Mouse (Mus musculus): ENCODE measurements around the gene Zfp526. TPM values are rescaled to one million over a fixed set of nuclear protein-coding genes. Genes with fewer than 3 reads are reported as not detected.
A peak's percentile ranks its signal among the peaks of the same experiment; 100 is the strongest.

Gene Zfp526
- 2.5 and 3.0 TPM in 2 replicates for polyA plus RNA-seq (2016; fragmentation: Nextera tagmentation; extraction: Ambion mirVana)

- Histone ChIP-seq H3K4me1 (peaks cover 42% of the 10 kb centered on the region), H3K27ac (peak within 1 kb of the TSS; percentile 95), H3K4me3 (peak within 1 kb of the TSS; percentile 74), H3K27me3 (ENCODE audit: insufficient read depth, poor library complexity, severe bottlenecking) (no peaks in the 10 kb centered on the region), H3K36me3 (peaks cover 29% of the 10 kb centered on the region), H3K9me3 (no peaks in the 10 kb centered on the region)
- peak; percentile 99 for DNase-seq (ENCODE audit: low spot score)
- under 1% methylated on average over 45 of the region's 45 CpGs for WGBS
Observed at GRCm38 (mm10) chr7:25221102-25221883, at the start of gene Zfp526. Gene Zfp526, plus strand, starts transcription at chr7:25221425.

GRCm38 (mm10) chr7:25172669-25173068 lies 48.6 kb upstream of the Zfp526 start:
- DNase-seq (ENCODE audit: low spot score), result no peak
- Histone ChIP-seq H3K36me3 (no peaks in the 10 kb centered on the region), H3K27ac (no peak overlapping the region), H3K27me3 (ENCODE audit: insufficient read depth, poor library complexity, severe bottlenecking) (peaks cover 91% of the 10 kb centered on the region), H3K4me1 (peaks cover 7% of the 10 kb centered on the region; the same call in 1 of the 2 replicates), H3K4me3 (no peak overlapping the region), H3K9me3 (no peaks in the 10 kb centered on the region)
- 51% methylated on average over 5 of the region's 5 CpGs for WGBS

GRCm38 (mm10) chr7:25174343-25174742 lies 46.9 kb upstream of the Zfp526 start:
- H3K36me3 ChIP-seq, result no peaks in the 10 kb centered on the region
- peaks cover 98% of the 10 kb centered on the region for H3K27me3 ChIP-seq (ENCODE audit: insufficient read depth, poor library complexity, severe bottlenecking)
- no peaks in the 10 kb centered on the region for H3K9me3 ChIP-seq
- H3K4me3 ChIP-seq, result no peak overlapping the region
- WGBS, result 64% methylated on average over 11 of the region's 11 CpGs
- no peak for DNase-seq (ENCODE audit: low spot score)
- peaks cover 15% of the 10 kb centered on the region for H3K4me1 ChIP-seq
- no peak overlapping the region for H3K27ac ChIP-seq

GRCm38 (mm10) chr7:25178317-25178716 lies 42.9 kb upstream of the Zfp526 start:
- Histone ChIP-seq H3K27me3 (ENCODE audit: insufficient read depth, poor library complexity, severe bottlenecking) (peaks cover 100% of the 10 kb centered on the region), H3K36me3 (no peaks in the 10 kb centered on the region), H3K4me1 (peaks cover 26% of the 10 kb centered on the region), H3K9me3 (no peaks in the 10 kb centered on the region), H3K27ac (no peak overlapping the region), H3K4me3 (peak overlapping the region; percentile 60)
- no peak for DNase-seq (ENCODE audit: low spot score)
- WGBS, result 2% methylated on average over 15 of the region's 17 CpGs

GRCm38 (mm10) chr7:25178787-25179605 lies 42.2 kb upstream of the Zfp526 start:
- Histone ChIP-seq H3K9me3 (no peaks in the 10 kb centered on the region), H3K36me3 (no peaks in the 10 kb centered on the region), H3K4me1 (peaks cover 26% of the 10 kb centered on the region), H3K4me3 (peak overlapping the region; percentile 60), H3K27me3 (ENCODE audit: insufficient read depth, poor library complexity, severe bottlenecking) (peaks cover 100% of the 10 kb centered on the region), H3K27ac (no peak overlapping the region)
- no peak for DNase-seq (ENCODE audit: low spot score)
- WGBS, result 1% methylated on average over 56 of the region's 56 CpGs

- H3K9me3 ChIP-seq, result no peaks in the 10 kb centered on the region
- under 1% methylated on average over 36 of the region's 56 CpGs for WGBS
Observed at GRCm38 (mm10) chr7:25179606-25180161, 41.5 kb upstream of the Zfp526 start, which contains the start of gene Pou2f2. Gene Pou2f2, minus strand, starts transcription at chr7:25179726.

GRCm38 (mm10) chr7:25180512-25180911 lies 40.7 kb upstream of the Zfp526 start:
- Histone ChIP-seq H3K9me3 (no peaks in the 10 kb centered on the region), H3K4me3 (no peak overlapping the region), H3K36me3 (no peaks in the 10 kb centered on the region), H3K27me3 (ENCODE audit: insufficient read depth, poor library complexity, severe bottlenecking) (peaks cover 100% of the 10 kb centered on the region), H3K4me1 (peaks cover 23% of the 10 kb centered on the region), H3K27ac (no peak overlapping the region)
- no peak for DNase-seq (ENCODE audit: low spot score)
- 4% methylated on average over 6 of the region's 6 CpGs for WGBS

More at GRCm38 (mm10) chr7:25179606-25180161, 41.5 kb upstream of the Zfp526 start, which contains the start of gene Pou2f2:
- DNase-seq (ENCODE audit: low spot score), result no peak
- Histone ChIP-seq H3K4me1 (peaks cover 23% of the 10 kb centered on the region), H3K27ac (no peak within 1 kb of the TSS), H3K36me3 (no peaks in the 10 kb centered on the region), H3K27me3 (ENCODE audit: insufficient read depth, poor library complexity, severe bottlenecking) (peaks cover 100% of the 10 kb centered on the region), H3K4me3 (peak within 1 kb of the TSS; percentile 60)

GRCm38 (mm10) chr7:25181331-25181790 lies 39.9 kb upstream of the Zfp526 start:
- Histone ChIP-seq H3K4me1 (peaks cover 23% of the 10 kb centered on the region), H3K27me3 (ENCODE audit: insufficient read depth, poor library complexity, severe bottlenecking) (peaks cover 100% of the 10 kb centered on the region), H3K36me3 (no peaks in the 10 kb centered on the region), H3K27ac (no peak overlapping the region), H3K9me3 (no peaks in the 10 kb centered on the region), H3K4me3 (peak overlapping the region; percentile 35)
- WGBS, result 3% methylated on average over 15 of the region's 15 CpGs
- no peak for DNase-seq (ENCODE audit: low spot score)

GRCm38 (mm10) chr7:25181814-25182213 lies 39.4 kb upstream of the Zfp526 start:
- WGBS, result 7% methylated on average over 21 of the region's 21 CpGs
- H3K4me3 ChIP-seq, result peak overlapping the region; percentile 35
- no peak for DNase-seq (ENCODE audit: low spot score)

GRCm38 (mm10) chr7:25184091-25184490 lies 37.1 kb upstream of the Zfp526 start:
- no peak for DNase-seq (ENCODE audit: low spot score)
- 81% methylated on average over 6 of the region's 6 CpGs for WGBS
- no peak overlapping the region for H3K4me3 ChIP-seq

More at GRCm38 (mm10) chr7:25181814-25182213, 39.4 kb upstream of the Zfp526 start:
- no peak overlapping the region for H3K27ac ChIP-seq
- peaks cover 97% of the 10 kb centered on the region for H3K27me3 ChIP-seq (ENCODE audit: insufficient read depth, poor library complexity, severe bottlenecking)
- H3K9me3 ChIP-seq, result no peaks in the 10 kb centered on the region
- H3K36me3 ChIP-seq, result no peaks in the 10 kb centered on the region
- peaks cover 23% of the 10 kb centered on the region for H3K4me1 ChIP-seq

GRCm38 (mm10) chr7:25187662-25188650 lies 33.3 kb upstream of the Zfp526 start:
- Histone ChIP-seq H3K27me3 (ENCODE audit: insufficient read depth, poor library complexity, severe bottlenecking) (peaks cover 35% of the 10 kb centered on the region), H3K36me3 (no peaks in the 10 kb centered on the region), H3K9me3 (no peaks in the 10 kb centered on the region), H3K27ac (no peak overlapping the region), H3K4me3 (no peak overlapping the region), H3K4me1 (no peaks in the 10 kb centered on the region)
- 23% methylated on average over 21 of the region's 21 CpGs for WGBS
- DNase-seq (ENCODE audit: low spot score), result peak; percentile 91

More at GRCm38 (mm10) chr7:25184091-25184490, 37.1 kb upstream of the Zfp526 start:
- H3K36me3 ChIP-seq, result no peaks in the 10 kb centered on the region
- H3K27ac ChIP-seq, result no peak overlapping the region
- no peaks in the 10 kb centered on the region for H3K9me3 ChIP-seq
- peaks cover 15% of the 10 kb centered on the region for H3K4me1 ChIP-seq
- peaks cover 74% of the 10 kb centered on the region for H3K27me3 ChIP-seq (ENCODE audit: insufficient read depth, poor library complexity, severe bottlenecking)
